Mouse (Mus musculus) spleen, adult 12 weeks (tissue): ENCODE results near the gene Nbea.
"Not testable (repeated sequence)": the region's sequence is repeated elsewhere in the genome, so short reads cannot be mapped to it uniquely, and the experiment has no call there.

Experiments used
- DNase-seq: peaks from one replicate; pipeline ENCODE4 v3.0.0; 2022; ENCODE audit warnings: low spot score

The Nbea gene

DNA sequence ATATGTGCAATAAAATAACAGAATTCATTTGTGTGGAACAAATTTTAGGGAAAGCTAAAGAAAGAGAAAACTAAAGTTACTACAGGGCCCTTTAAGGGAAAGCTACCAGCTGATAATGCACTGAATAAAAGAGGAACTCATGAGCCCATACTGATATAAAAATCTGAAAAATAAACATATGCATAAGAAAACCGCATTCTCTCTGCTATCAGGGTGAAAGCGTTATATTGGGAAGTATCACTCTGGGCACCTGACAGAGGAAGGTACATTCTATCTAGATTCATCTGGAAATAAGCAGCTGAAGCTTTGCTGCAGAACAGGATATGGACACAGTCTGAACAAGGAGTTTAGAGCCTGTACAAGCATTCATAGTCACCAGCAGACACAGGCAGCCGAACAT, 148.9 kb downstream of the Nbea start:
- DNase-seq: no peak

DNA sequence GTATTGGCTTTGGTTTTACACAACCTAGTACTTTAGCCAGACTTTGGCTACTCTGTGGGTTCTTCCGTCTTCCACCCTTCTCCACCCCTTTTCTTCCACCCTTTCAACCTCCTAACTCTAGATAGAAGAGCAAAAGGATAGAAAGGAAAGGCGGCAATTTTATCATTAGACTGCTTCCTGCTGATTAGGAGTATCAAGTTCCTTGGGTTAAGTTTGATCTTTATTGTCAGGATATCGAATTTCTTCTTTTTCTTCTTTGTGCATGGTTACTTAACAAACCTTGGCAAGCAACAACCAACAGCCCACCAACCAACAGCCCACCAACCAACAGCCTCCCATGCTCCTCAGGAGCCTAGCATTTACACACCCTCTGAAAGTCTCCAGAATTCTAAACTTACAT, 165.0 kb downstream of the Nbea start:
- DNase-seq: no peak

DNA sequence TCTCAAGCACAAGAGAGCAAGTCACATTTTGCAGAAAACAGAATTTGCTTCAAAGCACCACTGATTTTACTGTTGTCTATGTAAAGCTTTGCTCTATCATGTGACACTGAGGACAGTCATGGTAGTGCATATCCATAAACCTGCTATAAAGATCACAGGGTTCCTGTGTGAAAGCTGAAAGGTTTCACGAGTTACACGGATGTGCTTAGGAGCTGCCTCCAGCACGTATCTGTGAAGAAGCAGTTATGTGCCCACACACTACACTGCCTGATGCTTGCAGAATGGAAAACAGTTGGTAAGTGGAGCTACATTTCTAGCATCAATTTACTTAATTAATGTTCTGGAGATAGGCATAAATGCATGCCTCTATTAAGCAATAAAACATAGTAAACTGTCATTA, 172.4 kb downstream of the Nbea start:
- no peak for DNase-seq

DNA sequence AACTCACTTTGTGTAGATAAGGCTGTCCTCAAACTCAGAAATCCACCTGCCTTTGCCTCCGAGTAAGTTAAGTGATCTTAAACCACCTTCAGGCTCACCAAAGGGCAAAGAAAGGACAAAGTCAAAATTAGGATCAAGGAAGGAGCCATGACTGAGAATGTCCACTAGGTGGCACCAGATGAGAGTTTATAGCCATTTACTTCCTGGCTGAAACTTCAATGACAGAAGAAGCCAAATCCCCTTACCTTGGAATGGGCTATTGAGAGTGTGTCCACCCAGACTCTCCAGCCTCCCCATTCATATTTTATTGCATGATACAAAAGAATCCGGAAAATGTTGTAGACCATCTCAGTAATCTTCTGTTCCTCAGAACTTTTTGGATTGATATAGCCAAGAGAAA, 175.5 kb downstream of the Nbea start:
- DNase-seq: no peak

DNA sequence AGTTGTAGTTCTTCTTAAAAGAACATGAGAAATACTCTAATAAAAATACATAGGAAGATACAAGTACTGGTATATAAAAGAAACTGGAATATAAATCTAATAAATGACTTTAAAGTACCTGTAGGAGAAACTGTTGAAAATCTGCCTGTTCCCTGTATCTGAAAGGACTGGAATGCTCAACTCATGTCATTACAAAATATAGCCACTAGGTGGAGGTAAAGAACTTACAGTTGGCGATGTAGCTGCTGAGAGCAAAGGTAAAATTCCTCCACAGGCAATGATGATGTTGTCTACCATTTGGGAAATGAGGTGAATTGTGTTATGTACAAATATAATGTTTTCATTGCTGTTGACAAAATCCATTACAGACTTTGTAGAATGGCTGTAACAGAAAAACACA, 183.2 kb downstream of the Nbea start:
- no peak for DNase-seq

DNA sequence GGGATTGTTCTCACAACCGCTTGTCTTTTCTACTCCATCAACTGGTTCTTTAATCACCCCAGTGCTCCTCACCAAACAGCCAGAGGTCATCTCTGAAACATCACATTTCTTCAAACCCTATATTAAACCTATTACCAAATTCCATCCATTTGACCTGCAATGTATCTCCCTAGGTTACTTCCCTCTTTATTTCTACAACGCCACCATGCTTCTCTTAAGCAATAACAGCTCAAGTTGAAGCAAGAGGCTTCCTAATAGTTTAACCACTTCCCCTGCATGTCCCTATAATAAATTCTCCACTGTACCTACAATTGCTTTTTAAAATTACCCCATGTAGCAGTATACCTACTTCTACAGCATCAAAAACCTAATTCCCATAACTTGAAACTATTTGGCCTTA, 205.1 kb downstream of the Nbea start:
- DNase-seq: no peak

DNA sequence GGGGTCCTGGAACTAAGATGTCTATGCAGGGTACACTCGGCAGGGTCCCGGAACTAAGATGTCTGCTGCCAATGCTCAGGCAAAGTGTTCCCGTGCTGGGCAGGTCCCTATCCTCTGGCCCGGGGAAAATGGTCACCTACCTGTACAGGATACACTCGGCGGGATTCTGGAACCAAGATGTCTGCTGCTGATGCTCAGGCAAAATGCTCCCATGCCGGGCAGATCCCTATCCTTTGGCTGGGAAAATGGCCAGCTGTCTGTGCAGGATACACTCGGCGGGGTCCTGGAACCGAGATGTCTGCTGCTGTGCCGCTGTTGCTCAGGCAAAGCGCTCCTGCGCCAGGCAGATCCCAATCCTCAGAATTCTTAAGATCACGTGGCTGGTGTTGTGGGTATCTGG, 206.5 kb downstream of the Nbea start:
- not testable (repeated sequence) for DNase-seq

DNA sequence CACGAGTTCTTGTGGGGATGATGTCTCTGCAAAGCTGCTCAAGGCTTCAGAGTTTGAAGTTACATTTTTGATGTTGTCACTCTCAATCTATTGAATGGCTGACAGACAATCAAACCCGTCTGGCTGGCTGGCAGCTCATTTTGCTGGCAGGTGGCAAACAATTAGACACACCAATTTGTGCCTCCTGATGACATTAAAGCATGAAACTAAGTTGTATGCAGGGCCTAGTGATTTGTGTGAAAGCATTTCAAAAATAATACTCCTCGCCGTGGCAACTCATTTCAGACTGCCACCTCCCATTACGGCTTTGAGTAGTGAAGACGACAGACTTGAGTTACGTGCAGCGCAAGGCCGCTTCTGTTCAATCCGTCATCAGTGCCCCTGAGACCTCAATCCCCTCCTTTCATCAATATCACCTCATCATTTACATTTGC, 217.8 kb downstream of the Nbea start:
- no peak for DNase-seq

DNA sequence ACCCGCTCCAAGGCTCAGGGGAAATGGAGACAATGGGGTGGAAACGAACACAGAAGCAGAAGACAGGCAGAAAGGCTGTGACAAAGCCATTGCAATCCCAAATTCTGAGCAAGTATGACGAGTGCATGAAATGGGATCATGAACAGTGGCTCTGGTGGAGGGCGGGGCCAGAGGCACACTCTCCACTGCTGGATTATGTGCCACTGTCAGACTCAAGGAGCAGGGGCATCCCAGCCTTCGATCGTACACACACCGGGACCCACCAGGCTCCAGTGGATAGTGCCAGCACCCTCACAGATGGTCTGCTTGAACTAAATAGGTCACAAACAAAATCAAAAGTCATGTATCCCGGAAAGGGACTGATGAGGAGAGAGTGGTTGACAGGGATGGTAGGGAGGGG, 220.5 kb downstream of the Nbea start:
- DNase-seq: no peak

DNA sequence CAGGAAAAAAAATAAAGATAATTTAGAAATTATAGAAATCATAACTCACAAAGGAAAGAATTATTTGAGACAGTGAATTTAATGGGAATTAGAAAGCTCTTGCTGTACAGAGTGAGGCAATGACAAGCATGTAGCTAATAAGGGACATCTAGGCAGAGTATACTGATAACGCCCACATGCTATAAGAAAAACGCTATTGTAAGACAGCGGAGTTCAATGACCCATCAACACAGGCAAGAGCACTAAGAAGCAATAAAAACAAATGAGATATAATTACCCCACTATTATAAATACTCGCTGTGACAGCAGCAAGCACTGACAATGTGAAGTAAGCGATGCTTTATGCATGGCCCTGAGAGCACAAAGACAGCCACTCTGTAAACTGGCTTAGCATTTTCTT, 233.5 kb downstream of the Nbea start:
- DNase-seq: no peak

DNA sequence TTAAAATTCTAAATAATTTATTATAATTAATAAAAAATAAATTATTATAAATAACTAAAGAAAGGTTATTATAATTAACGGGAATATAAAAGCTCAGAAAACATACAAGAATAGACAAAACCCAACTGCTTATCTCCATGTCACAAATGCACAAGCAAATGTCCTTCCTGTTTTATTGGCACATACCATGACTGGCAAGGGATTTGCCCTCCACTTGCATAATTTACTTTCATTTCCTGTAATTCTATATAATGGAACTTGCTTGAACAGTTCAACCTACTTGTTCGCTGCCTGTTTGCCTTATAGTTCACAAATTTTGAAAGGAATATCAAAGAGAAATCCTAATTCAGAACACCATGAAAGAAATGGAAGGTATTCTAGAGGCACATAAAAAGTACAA, 234.4 kb downstream of the Nbea start:
- DNase-seq: no peak

DNA sequence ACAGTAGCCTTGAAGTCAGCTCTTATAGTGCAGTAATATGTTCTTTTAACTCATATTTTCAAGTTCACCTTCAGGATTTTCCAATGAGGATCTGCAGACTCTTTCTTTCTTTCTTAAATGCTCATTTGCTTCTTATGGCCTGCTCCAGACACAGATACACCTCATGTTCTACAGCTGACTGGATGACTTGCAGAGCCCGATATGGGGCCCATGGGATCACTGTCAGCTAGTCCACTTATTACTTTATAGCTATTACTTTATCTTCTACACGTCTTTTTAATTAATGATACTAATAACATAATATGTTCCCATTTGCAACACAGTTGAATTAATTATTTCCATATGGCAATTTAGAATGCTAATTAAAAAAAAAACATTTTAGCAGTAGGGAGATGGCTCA, 256.2 kb downstream of the Nbea start:
- no peak for DNase-seq

DNA sequence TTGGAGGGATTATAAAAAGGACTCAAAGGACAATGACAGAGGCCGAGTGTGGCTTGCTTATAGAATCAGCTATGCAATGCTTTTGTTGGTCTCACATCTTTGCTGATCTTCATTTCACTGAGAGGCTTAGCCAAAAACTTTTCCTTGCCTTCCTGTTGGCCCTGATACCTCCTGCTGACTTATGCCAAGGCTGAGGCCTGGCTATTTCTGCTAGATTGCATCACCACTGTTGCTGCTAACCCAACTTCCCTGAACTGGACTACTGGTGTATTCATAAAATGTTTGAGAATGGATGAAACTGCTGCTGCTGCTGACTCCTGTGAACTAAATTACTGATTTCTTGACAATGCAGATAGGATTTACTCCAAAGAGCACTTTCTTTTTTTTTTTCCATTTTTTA, 274.2 kb downstream of the Nbea start:
- DNase-seq: no peak

DNA sequence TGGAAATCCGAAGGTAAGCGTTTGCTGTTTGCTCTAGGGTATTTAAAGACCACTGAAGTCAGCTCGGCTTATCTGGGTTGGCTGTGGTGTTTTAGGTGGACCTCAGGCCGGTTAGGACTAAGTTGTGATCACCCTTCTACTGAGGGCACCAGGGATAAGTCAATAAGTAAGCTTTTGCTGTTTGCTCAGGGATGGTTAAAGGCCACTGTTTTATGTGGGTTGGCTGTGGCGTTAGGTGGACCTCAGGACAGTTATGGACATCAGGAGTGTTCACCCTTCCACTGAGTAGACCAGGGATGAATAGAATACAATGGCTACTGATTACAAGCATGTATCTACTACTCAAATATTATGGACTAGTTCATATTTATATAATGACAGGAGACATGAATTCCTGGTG, 292.9 kb downstream of the Nbea start:
- DNase-seq: no peak

DNA sequence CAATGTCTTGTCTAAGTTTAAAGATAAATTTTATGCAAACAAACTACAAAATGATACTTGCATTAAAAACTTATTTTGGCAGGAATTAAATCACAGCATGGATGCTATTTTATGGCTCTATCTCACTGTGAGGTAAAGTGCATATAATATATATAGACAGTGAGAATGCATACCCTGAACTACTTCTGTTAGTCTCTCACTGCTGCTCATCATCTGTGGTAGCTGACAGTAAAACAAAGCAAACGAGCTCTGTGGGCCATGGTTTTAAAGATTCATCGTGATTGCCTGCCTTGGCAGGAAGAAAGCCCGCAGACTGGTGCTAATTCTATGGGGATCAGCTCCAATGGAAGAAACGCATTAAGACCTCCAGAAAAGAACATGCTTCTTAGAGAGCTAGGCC, 294.3 kb downstream of the Nbea start:
- no peak for DNase-seq

DNA sequence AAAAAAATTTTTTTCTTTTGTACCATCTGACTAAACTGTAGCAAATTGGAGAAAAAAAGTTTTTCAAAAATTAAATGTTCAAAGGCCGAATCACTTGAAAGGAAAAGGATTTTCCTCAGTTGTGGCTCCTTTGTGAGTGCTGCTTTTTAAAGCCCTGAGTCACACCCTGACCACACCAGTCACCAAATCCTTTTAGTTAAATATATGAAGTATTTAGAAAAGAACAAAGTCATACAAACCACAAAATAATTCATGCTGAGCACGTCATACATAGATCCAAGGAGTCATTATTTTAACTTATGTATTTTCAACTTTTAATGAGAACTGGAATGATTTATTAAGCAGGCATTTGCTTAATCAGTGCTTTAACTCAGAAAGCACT, 295.7 kb downstream of the Nbea start:
- no peak for DNase-seq

DNA sequence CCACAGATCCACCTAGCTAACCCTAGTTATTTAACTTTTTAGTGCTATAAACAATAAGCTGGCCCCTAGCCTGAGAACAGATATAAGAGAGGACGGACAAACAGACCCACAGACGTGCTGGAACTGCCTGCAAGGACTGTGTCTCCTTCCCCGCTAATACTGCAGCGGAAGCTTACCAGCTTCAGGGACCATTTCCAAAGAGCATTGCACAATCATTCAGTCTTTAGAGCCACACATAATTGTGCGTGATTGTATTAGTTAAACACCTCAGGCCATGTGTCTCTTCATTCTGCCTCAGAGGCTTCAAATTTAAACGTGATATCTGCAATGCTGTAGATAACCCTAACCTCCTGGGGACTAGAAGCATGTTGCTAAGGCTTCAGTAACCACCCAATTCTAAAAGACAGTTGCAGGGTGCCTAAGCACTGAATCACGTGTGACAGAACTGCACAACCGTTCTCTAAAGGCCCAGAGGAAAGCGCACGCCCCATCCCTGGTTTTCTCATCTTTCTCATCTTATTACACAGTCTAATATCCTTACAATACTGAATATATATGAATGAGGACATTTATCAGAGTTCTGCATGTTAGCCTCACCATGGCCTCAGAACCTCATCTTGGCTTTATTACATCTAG, 296.2 kb downstream of the Nbea start:
- DNase-seq: no peak

DNA sequence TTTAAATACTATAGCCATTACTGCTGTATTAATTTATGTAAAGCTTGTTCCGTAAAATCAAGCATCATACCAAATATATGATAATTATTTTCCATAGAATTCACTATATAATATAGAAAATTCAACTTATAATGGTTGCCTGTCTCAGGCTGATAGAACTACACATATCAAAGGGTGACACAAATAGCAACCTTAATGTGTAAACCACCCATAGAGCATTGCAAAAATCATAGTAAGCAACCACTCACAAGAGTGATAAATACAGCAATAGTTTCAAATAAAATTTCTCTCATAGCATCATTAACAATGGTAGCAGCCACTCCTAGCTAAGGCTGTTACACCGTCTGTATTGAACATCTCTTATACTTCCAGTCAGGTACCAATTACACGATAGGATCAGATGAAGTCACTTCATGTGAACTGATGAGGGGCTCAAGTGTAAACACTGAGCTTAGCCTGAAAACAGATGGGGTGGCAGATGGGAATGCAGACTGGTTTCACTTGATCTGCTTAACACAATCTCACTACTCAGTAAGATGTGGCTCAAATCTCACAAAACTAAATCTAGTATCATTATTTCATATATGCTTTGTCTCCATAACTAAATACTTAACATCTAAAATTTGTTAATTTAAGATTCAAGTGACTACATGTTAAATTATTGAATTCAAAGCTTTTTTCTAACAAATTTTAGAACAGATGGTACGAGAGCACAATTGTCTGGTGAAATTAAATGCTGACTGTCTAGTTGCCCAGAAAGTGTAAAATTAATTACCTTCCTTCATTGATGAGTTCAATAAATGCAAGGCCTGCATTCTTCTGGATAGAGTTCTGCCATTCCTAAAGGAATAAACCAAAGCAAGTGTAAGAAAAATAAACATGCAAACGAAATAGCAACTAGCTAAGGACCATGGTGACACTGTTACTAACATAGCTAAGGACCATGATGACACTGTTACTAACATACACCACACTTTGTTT, 310.3 kb downstream of the Nbea start:
- no peak for DNase-seq

DNA sequence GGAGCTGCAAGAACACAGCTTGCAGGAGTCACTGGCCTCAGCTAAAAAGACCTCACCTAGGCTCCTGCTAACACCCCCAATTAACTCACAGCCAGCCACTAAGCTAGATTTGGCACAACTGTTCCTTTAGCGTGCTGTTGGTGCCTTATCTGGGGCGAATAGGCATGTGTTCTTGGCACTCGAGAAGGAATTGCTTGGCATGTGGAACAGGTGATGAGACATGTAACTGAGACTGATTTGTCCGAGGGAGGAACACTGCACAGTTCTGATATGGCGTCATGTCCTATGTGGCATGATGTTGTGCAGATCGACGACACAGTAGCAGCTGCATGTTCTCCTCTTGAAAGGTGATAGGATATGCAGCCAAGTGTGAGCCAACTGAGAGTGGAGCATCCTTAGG, 331.0 kb downstream of the Nbea start:
- no peak for DNase-seq

DNA sequence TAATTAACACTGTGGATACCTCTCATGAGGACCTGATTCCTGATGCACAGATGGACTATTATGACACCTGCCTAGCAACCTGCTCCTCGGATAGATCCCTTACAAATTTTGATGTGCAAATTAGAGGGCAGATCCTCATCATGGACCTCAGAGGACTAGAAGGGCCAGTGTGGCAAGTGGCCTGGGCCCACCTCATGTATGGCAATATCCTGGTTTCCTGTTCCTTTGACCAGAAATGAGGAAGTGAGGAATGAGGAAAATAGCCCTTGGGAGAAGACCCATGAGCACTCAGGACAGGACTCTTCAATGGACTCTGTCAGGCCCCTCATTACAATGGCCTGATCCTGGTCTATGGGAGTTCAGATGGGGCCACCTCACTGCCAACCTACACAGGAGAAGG, 336.4 kb downstream of the Nbea start:
- DNase-seq: no peak

DNA sequence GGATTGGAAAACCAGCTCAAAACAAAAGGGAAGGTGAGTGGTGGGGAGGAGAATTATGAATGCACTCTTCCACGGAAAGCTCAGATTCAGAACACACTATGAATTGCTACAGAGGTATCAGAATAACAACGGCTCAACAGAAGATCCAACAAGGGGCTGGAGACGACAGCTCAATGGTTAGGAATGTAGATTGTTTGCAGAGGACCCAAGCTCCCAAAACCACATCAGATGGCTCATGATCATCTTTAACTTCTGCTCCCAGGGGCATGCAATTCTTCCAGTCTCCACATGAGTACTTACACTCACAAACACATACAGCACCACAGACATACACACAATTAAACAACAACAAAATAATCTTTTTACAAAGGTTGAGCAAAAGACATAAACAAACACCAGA, 346.3 kb downstream of the Nbea start:
- no peak for DNase-seq

DNA sequence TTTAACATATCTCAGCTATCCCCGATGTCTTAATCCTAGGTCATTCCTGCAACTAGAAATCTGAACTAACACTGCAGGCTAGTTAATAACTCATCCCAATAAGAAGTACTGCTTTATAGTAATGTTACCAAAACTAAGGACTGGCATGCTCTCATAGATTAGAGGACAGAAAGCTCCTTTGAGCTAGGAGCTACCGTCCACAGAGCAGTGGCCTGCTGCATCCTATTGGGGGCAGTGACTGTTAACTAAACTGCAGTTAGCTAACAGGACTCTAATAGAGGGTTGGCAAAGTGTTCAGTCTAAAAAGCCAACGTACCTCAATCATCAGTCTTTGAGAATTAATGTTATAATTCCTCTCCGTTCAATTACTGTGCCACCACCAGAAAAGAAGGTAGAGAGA, 348.3 kb downstream of the Nbea start:
- no peak for DNase-seq

DNA sequence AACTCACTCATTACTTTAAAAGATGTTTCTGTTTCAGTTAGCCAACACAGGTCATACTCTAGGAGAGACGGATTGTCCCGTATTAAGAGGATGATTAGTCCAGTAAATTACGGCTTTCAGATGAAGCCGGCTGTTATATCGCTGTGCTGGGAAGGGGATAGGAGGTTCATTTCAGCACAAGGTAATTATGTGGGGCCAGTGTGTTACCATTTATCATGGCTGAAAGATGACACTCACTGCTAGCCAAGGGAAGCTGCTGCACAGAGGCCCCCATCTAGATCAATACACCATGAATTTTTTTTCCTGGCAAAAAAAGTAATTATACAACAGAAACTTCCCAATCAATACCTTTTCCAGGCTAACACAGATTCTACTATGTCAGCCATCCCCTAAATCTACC, 353.3 kb downstream of the Nbea start:
- DNase-seq: no peak
